Mouse (Mus musculus): ENCODE results near the gene Hsd3b2. TPM values are rescaled to one million over a fixed set of nuclear protein-coding genes. Genes with fewer than 3 reads are reported as not detected.
A peak's percentile ranks its signal among the peaks of the same experiment; 100 is the strongest.
"Not testable (repeated sequence)": the region's sequence is repeated elsewhere in the genome, so short reads cannot be mapped to it uniquely, and the experiment has no call there.

Hsd3b2 gene
- 0.06 TPM for polyA plus RNA-seq (2021)

DNA sequence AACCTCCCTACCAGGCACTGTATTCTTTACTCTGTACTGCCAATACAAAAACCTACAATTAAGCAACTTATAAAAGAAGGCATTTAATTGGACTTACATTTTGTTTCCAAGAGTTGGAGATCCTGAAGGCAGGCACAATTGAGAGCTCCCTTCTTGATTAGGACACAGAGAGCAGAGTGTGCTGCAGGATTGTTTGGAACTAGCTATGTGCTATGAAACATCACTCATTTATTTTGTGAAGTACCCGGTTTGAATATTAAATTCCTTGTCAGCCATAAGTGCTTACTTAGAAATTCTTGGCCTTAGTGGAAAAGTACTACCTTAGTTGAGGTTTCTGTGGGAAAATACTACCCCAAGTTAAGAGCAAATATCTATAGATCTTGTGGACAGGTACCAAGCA, at the start of gene Hsd3b2:
Gene Hsd3b2 (minus strand): TSS at position 168 of the 400 bp plus-strand sequence.
- peaks cover 4% of the 10 kb centered on the region for H3K27me3 ChIP-seq
- TF ChIP-seq CTCF (IDR thresholded peaks at IDR 0.05), result no peak
- DNase-seq (ENCODE audit: low read depth, low spot score), result no peak
- in situ Hi-C loops (cut with MboI; ENCODE audit: low pct_unique_long_range_greater_than_20kb), result no loop called here
- ChIA-PET CTCF (no interaction called here), POLR2A (no interaction called here)
- no peak for ATAC-seq

DNA sequence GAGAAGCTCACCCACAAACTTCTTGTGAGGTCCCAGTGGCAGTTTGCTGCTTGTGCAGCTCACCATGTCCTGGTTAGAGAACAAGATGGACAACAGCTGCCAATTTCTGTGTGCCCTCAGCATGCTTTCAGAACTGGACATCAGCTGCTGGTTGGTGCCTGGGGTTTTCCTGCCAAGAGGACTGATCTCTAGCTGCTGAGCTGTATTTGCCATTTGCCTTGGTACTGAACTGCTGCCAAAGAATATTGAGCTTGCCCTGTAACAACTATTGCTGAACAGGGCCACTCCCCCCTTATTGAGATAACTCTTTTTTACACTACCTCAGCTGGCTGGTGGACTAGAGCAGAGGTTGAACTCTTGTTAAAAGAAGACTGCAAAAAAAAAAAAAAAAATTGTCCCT, 39.8 kb upstream of the Hsd3b2 start:
- in situ Hi-C loops (cut with MboI; ENCODE audit: low pct_unique_long_range_greater_than_20kb), result no loop called here
- POLR2A ChIA-PET, result no interaction called here
- CTCF ChIA-PET, result interaction anchor here (1.4 kb wide), 1 partner anchor 17 kb away, joined by 3 read pairs; no protein-coding TSS in a partner anchor
- H3K27me3 ChIP-seq, result peaks cover 4% of the 10 kb centered on the region
- ATAC-seq, result no peak
- DNase-seq (ENCODE audit: low read depth, low spot score), result no peak
- TF ChIP-seq CTCF (IDR thresholded peaks at IDR 0.05), result no peak

DNA sequence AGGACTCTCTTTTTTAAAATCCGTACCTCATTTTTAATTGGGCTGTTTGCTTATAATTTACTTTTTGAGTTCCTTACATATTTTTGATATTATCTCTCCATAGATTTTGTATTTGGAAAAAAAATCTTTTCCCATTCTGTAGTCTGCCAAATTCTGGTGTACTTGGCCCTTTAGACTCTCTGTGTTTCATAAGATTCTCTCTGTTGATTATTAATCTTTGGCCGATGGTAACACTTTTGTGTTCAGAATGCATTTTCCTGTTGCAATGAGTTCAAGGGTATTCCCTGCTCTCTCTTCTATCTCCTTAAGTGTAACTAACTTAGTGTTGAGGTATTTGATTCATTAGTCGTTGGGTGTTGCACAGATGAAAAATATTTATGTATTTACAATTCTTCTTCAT, 32.5 kb upstream of the Hsd3b2 start:
- ChIA-PET POLR2A (no interaction called here), CTCF (no interaction called here)
- in situ Hi-C loops (cut with MboI; ENCODE audit: low pct_unique_long_range_greater_than_20kb), result no loop called here
- no peak for TF ChIP-seq CTCF (IDR thresholded peaks at IDR 0.05)
- DNase-seq (ENCODE audit: low read depth, low spot score) (no peak), ATAC-seq (no peak)
- H3K27me3 ChIP-seq, result peaks cover 11% of the 10 kb centered on the region

DNA sequence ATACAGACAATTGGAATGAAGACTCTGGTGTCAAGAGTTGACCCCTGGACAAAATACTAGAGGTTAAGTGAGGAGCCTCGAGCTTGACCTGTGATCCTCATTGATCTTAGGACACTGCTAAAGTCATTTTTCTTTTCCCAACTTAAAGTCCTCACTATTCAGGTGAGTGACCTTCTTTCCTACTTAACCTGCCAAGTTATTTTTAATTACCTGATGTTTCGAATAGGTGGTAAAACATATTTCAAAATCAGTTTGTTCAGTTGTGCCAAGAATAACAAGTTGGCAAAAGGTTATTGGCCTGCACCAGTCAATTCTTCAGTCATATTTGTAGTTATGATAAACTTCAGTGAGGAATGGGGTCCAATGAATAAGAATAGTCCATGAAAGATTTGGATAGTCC, 27.8 kb upstream of the Hsd3b2 start:
- DNase-seq (ENCODE audit: low read depth, low spot score), result no peak
- in situ Hi-C loops (cut with MboI; ENCODE audit: low pct_unique_long_range_greater_than_20kb), result no loop called here
- CTCF ChIA-PET, result interaction anchor here (0.8 kb wide), 1 partner anchor 10 kb away, joined by 3 read pairs; no protein-coding TSS in a partner anchor
- no peak for ATAC-seq
- TF ChIP-seq CTCF (IDR thresholded peaks at IDR 0.05), result no peak
- H3K27me3 ChIP-seq, result peaks cover 8% of the 10 kb centered on the region
- POLR2A ChIA-PET, result no interaction called here

DNA sequence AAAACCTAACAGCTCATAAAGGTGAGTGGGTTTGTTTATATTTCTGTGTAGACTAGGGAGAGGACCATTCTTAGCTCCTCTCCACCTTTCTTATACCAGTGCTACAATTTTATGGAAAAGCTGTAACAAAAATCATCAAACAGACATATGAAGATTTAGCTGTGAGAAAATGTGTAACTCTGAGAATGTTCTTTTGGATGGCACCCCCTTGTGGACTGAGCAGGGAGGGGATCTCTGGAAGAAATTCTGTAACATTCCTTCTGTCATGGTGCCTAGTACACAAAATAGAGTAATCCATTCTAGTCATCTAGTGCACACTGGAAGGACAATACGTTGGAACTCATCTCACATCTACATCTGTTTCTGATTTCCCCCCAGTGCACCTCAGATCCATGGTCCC, 16.7 kb upstream of the Hsd3b2 start:
- ATAC-seq; DNase-seq (ENCODE audit: low read depth, low spot score); POLR2A ChIA-PET; in situ Hi-C loops (cut with MboI; ENCODE audit: low pct_unique_long_range_greater_than_20kb); H3K27me3 ChIP-seq: not testable (repeated sequence)
- CTCF ChIA-PET, result interaction anchor here (1.4 to 1.5 kb wide), 2 partner anchors 17 to 22 kb away, joined by 3 to 4 read pairs; no protein-coding TSS in a partner anchor
- TF ChIP-seq CTCF (IDR thresholded peaks at IDR 0.05), result peak; percentile 37

DNA sequence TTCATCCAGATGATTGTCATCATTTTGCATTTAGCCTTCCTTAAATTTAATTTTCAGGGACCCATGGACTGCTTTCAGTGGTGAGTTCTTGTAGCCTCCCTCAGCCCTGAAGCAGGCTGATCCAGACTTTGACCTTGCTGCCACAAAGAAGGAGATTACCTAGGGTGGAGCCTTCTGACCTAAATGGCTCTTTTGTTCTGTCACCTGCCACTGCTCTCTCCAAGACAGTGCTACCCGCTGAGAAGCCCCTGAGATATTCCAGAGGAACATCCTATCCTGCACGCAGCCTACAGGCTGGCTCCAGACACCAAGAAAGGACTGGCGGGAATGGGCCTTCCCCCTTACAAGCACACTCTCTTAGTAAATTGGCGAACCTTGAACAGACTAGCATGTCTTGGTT, 10.0 kb upstream of the Hsd3b2 start:
- no peak for ATAC-seq
- CTCF ChIA-PET, result no interaction called here
- no peaks in the 10 kb centered on the region for H3K27me3 ChIP-seq
- in situ Hi-C loops (cut with MboI; ENCODE audit: low pct_unique_long_range_greater_than_20kb), result no loop called here
- POLR2A ChIA-PET, result no interaction called here
- TF ChIP-seq CTCF (IDR thresholded peaks at IDR 0.05), result no peak
- no peak for DNase-seq (ENCODE audit: low read depth, low spot score)

DNA sequence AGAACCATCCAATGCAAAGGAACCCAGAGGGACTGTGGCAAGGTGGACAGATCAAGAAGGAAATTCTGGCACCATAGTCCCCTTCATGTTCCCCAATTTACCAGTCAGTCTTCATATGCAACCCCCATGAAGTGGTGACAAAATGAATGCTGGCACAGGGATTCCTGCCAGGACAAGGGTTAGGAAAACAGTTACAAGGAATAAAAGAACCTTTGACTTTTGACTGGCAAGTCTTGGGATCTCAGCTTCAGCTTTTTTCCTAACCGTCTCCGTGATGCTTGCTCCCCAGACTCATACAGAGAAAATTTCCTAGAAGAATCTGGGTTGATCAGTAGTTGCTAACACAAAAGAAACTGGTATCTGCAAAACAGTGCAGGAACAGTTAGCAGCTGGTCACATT, 9.4 kb upstream of the Hsd3b2 start:
- in situ Hi-C loops (cut with MboI; ENCODE audit: low pct_unique_long_range_greater_than_20kb), result no loop called here
- ChIA-PET POLR2A (no interaction called here), CTCF (no interaction called here)
- H3K27me3 ChIP-seq, result no peaks in the 10 kb centered on the region
- ATAC-seq (no peak), DNase-seq (ENCODE audit: low read depth, low spot score) (no peak)
- TF ChIP-seq CTCF (IDR thresholded peaks at IDR 0.05), result no peak

DNA sequence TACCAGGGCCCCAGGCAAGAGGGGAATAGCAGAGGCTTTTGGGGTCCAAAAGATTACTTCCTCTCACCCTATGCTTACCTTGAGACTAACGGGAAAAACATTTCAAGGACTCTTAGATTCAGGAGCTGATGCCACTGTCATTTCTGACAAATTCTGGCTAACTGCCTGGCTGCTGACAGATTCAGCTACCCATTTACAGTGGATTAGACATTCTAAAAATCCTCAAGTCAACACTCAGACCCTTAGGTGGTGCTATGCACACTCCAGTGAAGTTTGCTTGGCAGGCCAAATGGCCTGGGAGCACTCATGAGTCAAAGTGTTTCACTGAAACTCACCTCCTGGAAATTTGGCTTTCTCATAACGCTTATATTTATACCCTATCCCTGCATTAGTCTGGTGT, 1.9 kb upstream of the Hsd3b2 start:
- ATAC-seq (no peak), DNase-seq (ENCODE audit: low read depth, low spot score) (no peak)
- in situ Hi-C loops (cut with MboI; ENCODE audit: low pct_unique_long_range_greater_than_20kb), result no loop called here
- peaks cover 4% of the 10 kb centered on the region for H3K27me3 ChIP-seq
- ChIA-PET POLR2A (interaction anchor here (0.7 kb wide), 1 partner anchor 1170 kb away, joined by 3 read pairs; no protein-coding TSS in a partner anchor), CTCF (no interaction called here)
- no peak for TF ChIP-seq CTCF (IDR thresholded peaks at IDR 0.05)

DNA sequence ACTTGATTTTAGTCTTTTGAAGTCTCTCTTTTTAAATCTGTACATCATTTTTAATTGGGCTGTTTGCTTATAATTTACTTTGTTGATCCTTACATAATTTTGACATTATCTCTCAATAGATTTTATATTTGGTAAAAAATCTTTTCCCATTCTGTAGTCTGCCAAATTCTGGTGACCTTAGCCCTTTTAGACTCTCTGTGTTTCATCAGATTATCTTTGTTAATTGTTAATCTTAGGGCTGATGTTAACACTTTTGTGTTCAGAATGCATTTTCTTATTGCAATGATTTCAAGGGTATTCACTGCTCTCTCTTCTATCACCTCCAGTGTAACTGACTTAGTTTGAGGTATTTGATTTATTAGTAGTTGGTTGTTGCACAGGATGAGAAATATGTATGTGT, 3.6 kb downstream of the Hsd3b2 start:
- no peak for ATAC-seq
- ChIA-PET POLR2A (no interaction called here), CTCF (no interaction called here)
- TF ChIP-seq CTCF (IDR thresholded peaks at IDR 0.05), result no peak
- in situ Hi-C loops (cut with MboI; ENCODE audit: low pct_unique_long_range_greater_than_20kb), result no loop called here
- peaks cover 4% of the 10 kb centered on the region for H3K27me3 ChIP-seq
- DNase-seq (ENCODE audit: low read depth, low spot score), result no peak

DNA sequence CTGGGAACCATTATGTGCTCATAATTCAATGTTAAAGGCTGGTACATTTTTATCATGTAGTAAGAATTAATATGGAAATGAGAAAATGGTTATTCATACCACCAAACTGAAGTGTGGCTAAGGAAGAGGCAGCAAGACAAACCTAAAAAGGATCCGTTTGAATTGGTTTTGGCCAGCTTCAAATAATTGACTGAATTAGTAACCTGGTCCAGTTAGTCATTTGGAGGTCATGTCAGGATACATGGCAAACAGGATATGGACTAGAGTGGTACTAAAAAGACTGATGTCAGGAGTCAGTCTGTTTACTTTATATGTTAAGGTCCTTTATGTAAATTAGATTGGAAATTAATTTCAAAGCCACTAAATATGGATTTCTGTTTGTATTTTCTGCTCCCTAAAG, 41.9 kb downstream of the Hsd3b2 start:
- in situ Hi-C loops (cut with MboI; ENCODE audit: low pct_unique_long_range_greater_than_20kb), result no loop called here
- ATAC-seq (no peak), DNase-seq (ENCODE audit: low read depth, low spot score) (no peak)
- CTCF ChIA-PET, result no interaction called here
- TF ChIP-seq CTCF (IDR thresholded peaks at IDR 0.05), result no peak
- no peaks in the 10 kb centered on the region for H3K27me3 ChIP-seq
- POLR2A ChIA-PET, result no interaction called here

DNA sequence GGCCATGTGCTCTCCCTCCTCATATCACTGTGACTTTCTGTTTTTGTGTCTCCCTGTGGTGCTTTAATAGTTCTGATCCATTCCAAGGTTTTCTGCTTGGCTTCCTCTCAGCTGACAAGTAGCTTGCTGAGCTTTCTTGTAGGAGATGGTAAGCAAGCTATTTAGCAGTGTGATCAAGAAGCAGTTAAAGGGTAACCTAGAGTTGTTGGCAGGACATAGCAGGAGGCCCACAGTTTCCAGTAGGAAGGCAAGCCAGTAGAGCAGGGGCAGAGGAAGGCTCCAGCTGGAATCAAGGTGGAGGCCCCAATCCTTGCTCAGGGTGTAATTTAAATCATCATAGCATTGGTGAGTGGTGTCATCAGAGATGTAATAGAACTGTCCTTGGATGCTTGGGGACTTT, 43.6 kb downstream of the Hsd3b2 start:
- CTCF ChIA-PET, result no interaction called here
- H3K27me3 ChIP-seq, result no peaks in the 10 kb centered on the region
- POLR2A ChIA-PET, result no interaction called here
- no peak for ATAC-seq
- no peak for TF ChIP-seq CTCF (IDR thresholded peaks at IDR 0.05)
- DNase-seq (ENCODE audit: low read depth, low spot score), result no peak
- in situ Hi-C loops (cut with MboI; ENCODE audit: low pct_unique_long_range_greater_than_20kb), result no loop called here

Other genes with a start within 250 kb of the Hsd3b2 start
- gene Hsd3b4, start 214.0 kb downstream of the Hsd3b2 start, polyA plus RNA-seq (2021), result 0.08 TPM
- gene Gm10681, start 135.7 kb downstream of the Hsd3b2 start, polyA plus RNA-seq (2021), result 0.08 TPM
- gene Hsd3b5, start 94.3 kb downstream of the Hsd3b2 start, polyA plus RNA-seq (2021), result not detected
- 0.10 TPM for gene Hsd3b3, start 38.6 kb upstream of the Hsd3b2 start, polyA plus RNA-seq (2021)
- gene Hsd3b6, start 89.9 kb upstream of the Hsd3b2 start, polyA plus RNA-seq (2021), result 0.05 TPM
- not detected for gene Hsd3b1, start 135.3 kb upstream of the Hsd3b2 start, polyA plus RNA-seq (2021)
- gene Hao2, start 168.7 kb upstream of the Hsd3b2 start, polyA plus RNA-seq (2021), result not detected

Data from Patski (cell line).